Mouse (Mus musculus) heart, adult 2 months (tissue): ENCODE measurements at regions not wholly inside any gene's neighbourhood (a gene's known extent, or its start where the extent isn't known, plus 50 kb on each side); places are given as distances from the start of the nearest gene placed in this dataset.

Source experiments
- DNase-seq, 2 experiments: peaks; one replicate each; pipeline ENCODE4 v3.0.0; 2021
- H3K27ac ChIP-seq: fragments of 200-600 bp; 2 replicates; pipeline ENCODE4 v1.8.1; 2022
- H3K27me3 ChIP-seq: fragments of 200-500 bp; 2 replicates; pipeline ENCODE4 v1.6.1; 2012; ENCODE audit warnings: mild to moderate bottlenecking, low read length, inconsistent platforms, mixed read lengths; ENCODE audit not compliant: control insufficient read depth, insufficient read depth
- H3K36me3 ChIP-seq: fragments of 200-500 bp; 2 replicates; pipeline ENCODE4 v1.6.1; 2012; ENCODE audit warnings: low read length, inconsistent platforms; ENCODE audit not compliant: control insufficient read depth, insufficient read depth
- H3K4me1 ChIP-seq: fragments of 200-500 bp; 2 replicates; pipeline ENCODE4 v1.6.1; 2011; ENCODE audit warnings: low read length; ENCODE audit not compliant: control insufficient read depth, insufficient read depth
- H3K4me3 ChIP-seq: fragments of 200-600 bp; 2 replicates; pipeline ENCODE4 v1.8.1; 2022
- H3K79me2 ChIP-seq: fragments of 200-500 bp; replicated peaks from 2 replicates; pipeline ENCODE4 v1.6.1; 2012; ENCODE audit warnings: mild to moderate bottlenecking, inconsistent platforms, low read length, moderate library complexity, mixed read lengths; ENCODE audit not compliant: control insufficient read depth, insufficient read depth
- H3K9ac ChIP-seq: fragments of 200-500 bp; 2 replicates; pipeline ENCODE4 v1.6.1; 2012; ENCODE audit warnings: low read depth, mild to moderate bottlenecking, control low read depth, inconsistent platforms, low read length, mixed read lengths
- CTCF ChIP-seq: fragments of 200-600 bp; IDR thresholded peaks from 2 replicates; pipeline ENCODE4 v1.8.1; 2022; ENCODE audit warnings: antibody characterized with exemption, mild to moderate bottlenecking, moderate library complexity
- EP300 ChIP-seq: fragments of 200-500 bp; IDR thresholded peaks from 2 replicates; pipeline ENCODE4 v1.6.1; 2011; ENCODE audit warnings: low read depth, low read length, control low read depth; ENCODE audit not compliant: insufficient read depth
- POLR2A ChIP-seq: fragments of 200-500 bp; IDR thresholded peaks from 2 replicates; pipeline ENCODE4 v1.6.1; 2011; ENCODE audit warnings: mild to moderate bottlenecking, low read depth, low read length, control low read depth; ENCODE audit not compliant: insufficient read depth
- WGBS: fragments of 180-500 bp; shearing (Covaris S2); methylation state at CpG from one replicate; pipeline ENCODE4 v1.1.7; 2018; 5-methylcytosine and 5-hydroxymethylcytosine counted together
- intact Hi-C: fragments of 180-260 bp; cut with DNase I; formaldehyde crosslinking; loops from one replicate; pipeline ENCODE4 v1.15.1; 2025

DNA sequence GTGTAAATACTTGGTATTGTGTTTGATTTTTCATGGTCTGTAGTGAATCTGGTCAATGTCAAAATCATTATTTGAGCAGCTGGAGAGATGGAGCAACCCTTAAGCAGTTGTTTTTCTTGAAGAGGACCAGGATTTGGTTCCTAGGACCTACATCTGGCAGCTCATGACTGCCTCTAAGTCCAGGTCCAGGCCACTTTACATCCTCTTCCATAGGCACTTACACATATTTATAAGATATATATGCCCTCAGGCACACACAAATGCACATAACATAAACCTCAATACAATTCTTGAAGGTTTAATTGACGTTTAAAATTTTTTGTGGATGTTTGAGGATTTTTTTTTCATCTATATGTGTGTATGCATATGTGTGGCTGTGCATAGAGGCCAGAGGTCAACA is 96.8 kb upstream of the Fam240b start:
- Histone ChIP-seq H3K27me3 (no peaks in the 10 kb centered on the region), H3K4me1 (no peaks in the 10 kb centered on the region), H3K79me2 (no peaks in the 10 kb centered on the region), H3K4me3 (no peak overlapping the region), H3K27ac (no peak overlapping the region), H3K9ac (no peak overlapping the region), H3K36me3 (no peaks in the 10 kb centered on the region)
- no peak for DNase-seq
- TF ChIP-seq EP300, result no peak
- no peak for TF ChIP-seq CTCF
- TF ChIP-seq POLR2A, result no peak
- intact Hi-C loops, result no loop called here
- 32% methylated on average over 1 of the region's 1 CpGs for WGBS

DNA sequence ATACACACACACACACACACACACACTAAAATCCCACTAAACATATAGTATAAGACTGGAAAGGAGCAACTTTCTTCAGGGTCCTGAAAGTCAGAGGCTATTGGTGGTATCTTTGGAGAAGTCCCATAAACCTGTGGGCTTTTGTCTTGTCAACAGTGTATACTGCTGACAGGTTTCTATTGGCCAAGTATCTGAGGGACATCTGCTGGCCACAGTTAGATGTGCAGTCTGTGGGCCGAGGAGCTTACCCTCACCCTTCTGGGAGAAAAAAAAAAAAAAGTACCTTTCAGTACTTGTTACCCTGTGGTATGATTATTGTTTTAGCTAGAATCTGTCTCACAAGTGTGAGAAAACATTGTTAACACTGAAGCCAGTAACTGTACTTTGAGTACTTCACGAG is 76.1 kb upstream of the Fam240b start:
- no peak overlapping the region for H3K4me3 ChIP-seq
- no peaks in the 10 kb centered on the region for H3K4me1 ChIP-seq
- no peaks in the 10 kb centered on the region for H3K79me2 ChIP-seq
- H3K27ac ChIP-seq, result no peak overlapping the region
- WGBS, result 40% methylated on average over 2 of the region's 2 CpGs
- intact Hi-C loops, result no loop called here
- no peaks in the 10 kb centered on the region for H3K27me3 ChIP-seq
- DNase-seq, result no peak
- no peak overlapping the region for H3K9ac ChIP-seq
- TF ChIP-seq CTCF (peak; percentile 45), EP300 (no peak)
- H3K36me3 ChIP-seq, result no peaks in the 10 kb centered on the region

DNA sequence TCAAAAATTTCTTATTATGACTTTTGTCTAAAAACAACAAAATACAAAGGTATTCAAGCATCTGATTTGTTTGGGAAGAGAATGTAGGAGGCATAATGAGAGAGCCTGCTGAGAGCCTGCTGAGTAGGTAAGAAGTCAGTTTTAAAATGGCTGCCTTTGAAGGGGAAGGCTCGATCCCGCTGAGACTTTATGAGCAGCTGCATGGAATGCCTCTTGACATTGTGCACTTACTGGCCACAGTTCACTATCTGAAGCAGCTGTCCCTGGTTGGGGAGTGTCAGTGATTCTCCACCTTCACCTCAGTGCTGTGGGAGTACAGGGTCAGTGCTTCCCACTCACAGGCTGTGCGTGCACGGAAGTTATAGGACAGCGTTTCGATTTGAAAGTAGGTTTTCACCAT is 71.3 kb upstream of the Fam240b start:
- H3K4me1 ChIP-seq, result no peaks in the 10 kb centered on the region
- H3K9ac ChIP-seq, result no peak overlapping the region
- no peak for DNase-seq
- intact Hi-C loops, result no loop called here
- H3K79me2 ChIP-seq, result no peaks in the 10 kb centered on the region
- H3K27me3 ChIP-seq, result no peaks in the 10 kb centered on the region
- TF ChIP-seq EP300 (no peak), POLR2A (no peak), CTCF (no peak)
- 78% methylated on average over 6 of the region's 6 CpGs for WGBS
- H3K36me3 ChIP-seq, result no peaks in the 10 kb centered on the region
- H3K4me3 ChIP-seq, result no peak overlapping the region
- no peak overlapping the region for H3K27ac ChIP-seq

DNA sequence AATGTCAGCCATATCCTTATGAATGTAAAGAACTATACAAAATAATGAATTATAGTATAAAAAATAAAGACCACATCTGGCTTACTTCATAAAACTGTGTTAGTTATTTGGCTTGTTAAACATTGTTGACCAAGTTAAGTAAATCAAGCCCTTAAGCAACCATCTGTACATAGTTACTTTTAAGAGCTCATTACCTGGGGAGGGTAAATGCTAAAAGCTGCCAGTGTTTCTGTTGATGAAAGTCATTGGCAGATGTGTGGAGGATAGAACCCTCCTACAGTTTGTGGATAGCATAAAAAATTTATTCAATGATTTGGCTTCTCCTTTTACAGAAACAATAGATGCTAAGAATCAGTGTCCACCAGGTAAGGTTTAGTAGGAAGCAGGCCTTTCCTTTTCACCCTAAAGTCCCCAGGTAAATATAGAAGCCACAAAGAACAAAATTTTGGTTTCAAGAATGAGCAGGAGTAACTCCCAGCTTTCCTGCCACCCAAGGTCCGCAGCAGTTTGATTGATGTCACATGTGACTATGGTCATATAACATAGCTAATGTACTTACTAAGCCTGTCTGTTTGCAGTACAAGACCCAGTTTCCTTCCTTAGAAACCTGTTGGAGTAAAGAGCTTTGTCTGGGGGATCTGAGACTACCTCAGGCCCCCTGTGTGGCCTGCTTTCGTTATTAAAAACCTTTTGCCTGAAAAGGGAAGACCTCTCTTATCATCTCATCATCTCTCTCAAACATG is 69.5 kb upstream of the Fam240b start:
- Histone ChIP-seq H3K27me3 (no peaks in the 10 kb centered on the region), H3K79me2 (no peaks in the 10 kb centered on the region), H3K9ac (no peak overlapping the region), H3K27ac (no peak overlapping the region), H3K4me3 (no peak overlapping the region), H3K4me1 (no peaks in the 10 kb centered on the region), H3K36me3 (no peaks in the 10 kb centered on the region)
- TF ChIP-seq POLR2A, result no peak
- TF ChIP-seq EP300, result no peak
- no peak for TF ChIP-seq CTCF
- WGBS, result 67% methylated on average over 2 of the region's 2 CpGs
- intact Hi-C loops, result no loop called here
- DNase-seq, result no peak

DNA sequence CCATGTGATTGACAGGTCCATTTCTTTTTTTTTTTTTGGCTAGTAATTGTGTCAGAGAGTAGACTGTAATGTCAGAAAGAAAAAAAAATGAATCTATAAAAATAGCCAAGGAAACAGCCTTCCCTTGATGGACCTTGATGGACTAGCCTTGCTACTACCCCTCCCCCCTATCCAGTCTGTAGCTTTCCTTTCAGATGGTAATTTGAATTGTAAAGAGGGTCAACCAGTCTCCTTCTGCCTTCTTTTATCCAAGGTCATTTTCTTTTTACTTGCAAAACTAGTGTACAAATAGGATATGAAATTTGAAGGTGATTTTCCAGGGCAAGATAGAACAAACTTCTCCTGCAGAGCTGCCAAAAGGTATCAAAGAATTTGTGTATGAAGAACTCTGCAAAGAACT is 68.2 kb upstream of the Fam240b start:
- H3K27me3 ChIP-seq, result no peaks in the 10 kb centered on the region
- intact Hi-C loops, result no loop called here
- no peaks in the 10 kb centered on the region for H3K36me3 ChIP-seq
- H3K4me1 ChIP-seq, result no peaks in the 10 kb centered on the region
- H3K9ac ChIP-seq, result no peak overlapping the region
- H3K4me3 ChIP-seq, result no peak overlapping the region
- no peaks in the 10 kb centered on the region for H3K79me2 ChIP-seq
- no peak overlapping the region for H3K27ac ChIP-seq
- TF ChIP-seq EP300 (no peak), POLR2A (no peak), CTCF (no peak)
- no peak for DNase-seq
